Mouse (Mus musculus): ENCODE results near the gene Polr2g.

The Polr2g gene

GRCm38 (mm10) chr19:8765562-8765961 is 32.8 kb downstream of the Polr2g start:
- ATAC-seq (ENCODE audit: insufficient number of reproducible peaks, low FRiP score, low TSS enrichment) = no peak

- ATAC-seq (ENCODE audit: insufficient number of reproducible peaks, low FRiP score, low TSS enrichment) = no peak
These were observed 35.1 kb downstream of the Polr2g start for GRCm38 (mm10) chr19:8763276-8763675.

DNA sequence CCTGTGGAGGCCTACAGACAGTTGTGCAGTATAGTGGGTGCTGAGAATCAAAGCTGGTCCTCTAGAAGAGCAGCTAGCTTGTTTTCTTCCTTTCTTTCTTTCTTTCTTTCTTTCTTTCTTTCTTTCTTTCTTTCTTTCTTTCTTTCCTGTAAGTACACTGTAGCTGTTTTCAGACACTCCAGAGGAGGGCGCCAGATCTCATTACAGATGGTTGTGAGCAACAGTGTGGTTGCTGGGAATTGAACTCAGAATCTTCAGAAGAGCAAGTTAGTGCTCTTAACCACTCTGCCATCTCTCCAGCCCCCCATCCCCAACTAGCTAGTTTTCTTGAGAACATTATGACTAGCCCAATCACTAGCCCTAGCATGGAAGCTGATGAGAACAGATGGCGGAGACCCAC is 37.6 kb downstream of the Polr2g start:
- ATAC-seq (ENCODE audit: insufficient number of reproducible peaks, low FRiP score, low TSS enrichment) = no peak

GRCm38 (mm10) chr19:8758899-8759298 is 39.5 kb downstream of the Polr2g start:
- ATAC-seq (ENCODE audit: insufficient number of reproducible peaks, low FRiP score, low TSS enrichment) = no peak

DNA sequence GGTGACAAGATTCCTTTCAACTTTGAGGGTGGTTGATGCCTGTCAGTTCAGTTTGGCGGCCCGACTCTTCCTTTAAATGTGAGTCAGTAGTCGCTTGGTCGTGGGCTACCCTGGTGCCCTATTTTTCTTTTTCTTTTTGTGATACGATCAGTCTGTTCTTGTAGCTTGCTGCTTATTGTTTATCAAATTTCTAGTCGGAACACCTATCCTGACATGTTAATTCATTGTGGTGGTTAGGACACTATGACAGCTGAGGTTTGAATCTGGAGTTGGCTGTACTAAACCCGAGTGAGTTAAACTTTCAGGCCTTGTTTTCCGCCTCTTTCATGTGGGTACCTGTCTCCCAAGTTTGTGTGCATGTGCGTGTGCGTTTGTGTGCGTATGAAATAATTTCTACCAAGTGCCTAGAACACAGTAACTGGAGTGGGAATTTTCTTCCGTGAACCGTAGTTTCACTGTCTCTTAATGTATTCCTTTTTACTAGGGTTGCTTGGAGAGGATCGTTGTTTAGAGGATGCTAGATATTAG is 40.8 kb downstream of the Polr2g start:
- no peak for ATAC-seq (ENCODE audit: insufficient number of reproducible peaks, low FRiP score, low TSS enrichment)

DNA sequence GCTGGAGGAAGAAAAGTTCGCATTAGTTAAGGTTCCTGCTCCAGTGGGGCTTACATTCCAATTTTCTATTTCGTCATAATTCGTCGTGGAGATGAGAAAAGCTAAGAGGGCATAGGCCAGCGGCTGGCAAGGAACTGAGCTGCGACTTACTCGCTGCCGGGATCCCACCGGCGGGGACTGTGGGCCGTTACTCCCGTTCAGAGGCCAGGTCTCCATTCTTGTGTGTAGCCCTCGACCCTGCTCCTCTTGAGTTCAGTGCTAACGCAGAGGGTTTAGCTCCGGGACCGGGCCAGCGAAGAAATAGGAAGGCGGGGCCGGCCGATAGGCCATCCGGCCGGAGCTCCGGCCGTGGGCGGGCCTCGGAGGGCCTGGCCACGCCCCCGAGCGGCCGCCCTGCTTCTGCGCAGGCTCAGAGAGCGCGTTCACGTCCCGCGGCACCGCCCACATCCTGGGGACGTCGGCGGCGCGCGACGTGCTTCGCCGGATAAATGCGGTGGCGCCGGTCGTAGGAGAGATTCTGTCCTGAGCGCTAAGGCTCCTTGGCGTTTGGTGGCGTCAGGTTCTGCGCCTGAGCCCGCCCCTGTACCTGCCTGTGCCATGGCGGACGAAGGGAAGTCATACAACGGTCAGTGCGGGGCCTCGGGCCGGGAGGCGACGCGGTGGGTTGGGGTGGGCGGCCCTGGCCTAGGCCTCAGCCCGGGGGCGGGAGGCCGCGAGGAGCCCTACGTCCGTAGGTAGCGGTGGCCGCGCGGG is 41.6 kb downstream of the Polr2g start, which contains the start of gene Nxf1:
Gene Nxf1, plus strand, starts transcription at position 439 of the 753 bp plus-strand sequence.
- ATAC-seq (ENCODE audit: insufficient number of reproducible peaks, low FRiP score, low TSS enrichment) = peak; percentile 93

- ATAC-seq (ENCODE audit: insufficient number of reproducible peaks, low FRiP score, low TSS enrichment) = no peak
These were observed 42.7 kb downstream of the Polr2g start for GRCm38 (mm10) chr19:8755652-8756051.

GRCm38 (mm10) chr19:8747368-8747767 is 51.0 kb downstream of the Polr2g start:
- ATAC-seq (ENCODE audit: insufficient number of reproducible peaks, low FRiP score, low TSS enrichment) = no peak

DNA sequence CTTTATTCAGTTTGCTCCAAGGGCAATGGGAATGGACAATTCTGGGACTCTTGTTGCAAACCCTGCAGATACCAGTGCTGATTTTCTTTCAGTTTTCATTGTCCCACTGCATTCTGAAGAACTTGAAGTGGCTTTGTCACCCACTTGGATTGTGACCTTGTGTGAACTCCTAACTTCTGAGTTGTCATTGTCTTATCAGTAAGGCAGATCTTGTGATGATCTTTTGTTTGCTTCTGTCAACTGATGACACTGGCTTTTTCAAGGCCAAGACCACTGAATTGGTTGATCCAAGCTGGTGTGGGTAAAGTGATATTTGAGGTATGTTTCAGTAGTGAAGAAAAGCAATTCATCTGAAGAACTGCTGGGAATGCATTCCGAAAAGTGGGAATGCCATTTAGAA is 53.0 kb downstream of the Polr2g start:
- ATAC-seq (ENCODE audit: insufficient number of reproducible peaks, low FRiP score, low TSS enrichment) = no peak

Measured in cerebellum, adult (tissue).